Mouse (Mus musculus) hematopoietic stem cell, adult 5-6 weeks (primary cell): ENCODE results near the gene Dnajc6. TPM values are rescaled to one million over a fixed set of nuclear protein-coding genes. Genes with fewer than 3 reads are reported as not detected.

Experiments
- ATAC-seq, 2 experiments: fragments of 125-278 bp in 1 of 2; replicated peaks in 1 of 2; 2 replicates each; pipeline ENCODE4 v1.8.0; 2016 to 2017; ENCODE audit warnings: inconsistent platforms in 2 of 2, mild to moderate bottlenecking in 2 of 2, moderate number of reproducible peaks in 2 of 2, low read depth in 1 of 2, moderate TSS enrichment in 1 of 2; ENCODE audit not compliant: low FRiP score in 2 of 2, poor library complexity in 2 of 2, severe bottlenecking in 2 of 2, insufficient read depth in 1 of 2, low TSS enrichment in 1 of 2
- total RNA-seq: library from RNA; stranded (forward); fragments of 172-1452, 232-1000 nt; gene quantifications from 2 replicates; pipeline ENCODE4 v1.2.3, GENCODE M21; 2017

The Dnajc6 gene
- total RNA-seq, 1 experiment from 2014 or later, result 42.5 TPM

DNA sequence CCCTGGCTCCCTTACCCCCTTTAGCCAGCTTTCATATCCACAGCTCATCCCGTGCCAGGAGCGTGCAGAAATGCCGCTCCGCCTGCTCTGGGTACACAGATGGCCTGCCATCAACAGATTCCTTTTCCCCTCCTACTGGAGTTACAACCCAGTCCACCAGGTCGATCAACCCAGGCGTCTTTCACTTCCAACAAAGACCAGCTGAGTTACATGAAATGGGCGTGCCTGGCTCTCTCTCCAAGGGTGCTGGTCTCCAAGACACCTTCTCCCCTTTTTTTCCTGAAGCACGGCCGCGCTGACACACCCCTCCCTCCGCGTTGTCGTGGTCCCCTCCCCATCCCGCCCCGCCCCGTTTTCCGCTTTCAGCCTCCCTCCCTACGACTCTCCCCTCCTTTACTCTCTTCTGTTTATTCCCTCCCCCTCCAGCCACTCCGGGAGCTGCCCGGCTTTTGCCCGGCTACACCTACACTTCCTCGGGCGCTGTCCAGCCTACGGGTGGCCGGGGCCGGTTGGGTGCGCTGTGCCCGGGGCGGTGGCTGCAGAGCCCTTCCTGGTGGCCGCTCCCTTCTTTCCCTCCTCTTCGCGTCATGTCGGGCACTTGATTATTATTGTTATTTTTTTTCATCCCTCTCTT, 53.6 kb downstream of the Dnajc6 start:
- ATAC-seq, result peak; percentile 24 to 43; a peak in 2 of 4 replicates

DNA sequence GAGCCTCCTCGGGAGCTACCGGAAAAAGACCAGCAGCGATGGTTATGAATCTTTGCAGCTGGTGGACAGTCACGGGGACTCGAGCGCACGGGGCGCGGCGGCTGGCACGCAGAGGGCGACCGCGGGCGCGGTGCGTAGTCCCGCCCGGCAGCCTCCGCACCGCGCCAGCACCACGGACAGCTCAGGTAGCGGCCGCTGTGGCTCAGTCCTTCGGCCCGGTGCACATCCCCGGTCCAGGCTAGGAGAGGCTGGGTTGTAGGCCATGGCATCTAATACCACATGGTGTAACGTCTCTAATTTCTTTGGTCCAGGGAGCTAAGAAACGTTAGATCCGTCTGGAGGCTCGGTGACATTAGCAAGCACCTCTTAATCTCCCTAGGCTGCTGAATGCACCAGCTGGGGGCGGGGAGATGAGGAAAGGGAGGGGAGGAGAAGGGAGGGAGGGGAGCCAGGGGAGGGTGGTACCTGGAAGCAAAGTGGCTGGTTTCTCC, 54.3 kb downstream of the Dnajc6 start:
- peak; percentile 69 to 79 for ATAC-seq

DNA sequence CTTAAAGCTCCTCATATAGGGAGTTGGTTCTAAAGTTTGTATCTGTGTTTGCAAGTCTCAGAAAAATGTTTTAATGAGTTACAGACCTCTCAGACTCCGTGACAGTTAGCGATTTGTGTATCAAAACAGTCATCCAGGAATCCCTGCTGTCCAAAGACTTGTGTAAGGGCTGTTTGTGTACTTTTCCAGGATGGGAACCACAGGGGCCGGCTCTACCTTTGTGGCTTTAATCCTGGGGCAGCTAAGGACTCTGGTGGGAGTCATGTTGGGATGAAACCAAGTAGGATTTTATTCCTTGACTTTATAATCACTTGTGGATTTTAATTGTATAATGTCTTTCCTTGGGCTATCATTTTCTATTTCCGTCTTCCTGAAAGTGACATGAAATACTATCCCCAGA, 55.0 kb downstream of the Dnajc6 start:
- no peak for ATAC-seq

DNA sequence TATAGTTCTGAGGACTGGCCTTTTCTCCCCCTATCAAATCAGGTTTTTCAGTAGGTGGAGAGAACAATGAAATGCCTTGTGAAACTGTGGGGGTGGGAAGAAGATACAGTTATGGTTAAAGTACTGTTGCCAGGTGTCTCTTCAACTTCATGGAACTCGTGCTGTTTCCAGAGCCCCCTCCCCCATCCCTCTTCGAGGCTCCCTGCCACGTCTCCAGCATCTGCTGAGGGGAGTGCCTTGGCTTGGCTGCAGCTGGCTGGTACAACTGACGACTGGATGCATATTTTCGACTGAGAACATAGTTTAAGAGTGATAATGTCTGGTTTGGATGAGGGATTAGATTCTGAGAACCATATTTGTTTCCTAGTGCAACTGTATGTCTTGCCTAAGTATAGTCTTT, 55.9 kb downstream of the Dnajc6 start:
- ATAC-seq, result no peak

DNA sequence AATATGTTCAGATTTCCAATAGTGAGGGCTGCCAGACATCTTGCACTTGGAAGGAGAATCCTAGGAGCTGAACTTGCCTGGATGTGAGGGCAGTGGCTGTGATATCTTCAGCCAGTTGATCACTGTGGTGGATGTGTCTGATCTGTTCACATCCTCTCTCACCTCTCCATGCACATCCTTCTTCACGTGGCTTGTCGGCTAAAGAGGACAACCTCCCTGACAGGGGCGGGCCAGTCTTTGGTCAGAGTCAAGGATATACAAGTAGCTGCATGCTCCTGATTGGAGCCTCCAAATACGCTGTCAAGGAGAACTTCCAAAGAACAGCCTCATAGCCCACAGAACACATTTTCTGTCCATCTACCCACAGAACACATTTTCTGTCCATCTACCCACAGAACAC, 58.6 kb downstream of the Dnajc6 start:
- no peak for ATAC-seq

DNA sequence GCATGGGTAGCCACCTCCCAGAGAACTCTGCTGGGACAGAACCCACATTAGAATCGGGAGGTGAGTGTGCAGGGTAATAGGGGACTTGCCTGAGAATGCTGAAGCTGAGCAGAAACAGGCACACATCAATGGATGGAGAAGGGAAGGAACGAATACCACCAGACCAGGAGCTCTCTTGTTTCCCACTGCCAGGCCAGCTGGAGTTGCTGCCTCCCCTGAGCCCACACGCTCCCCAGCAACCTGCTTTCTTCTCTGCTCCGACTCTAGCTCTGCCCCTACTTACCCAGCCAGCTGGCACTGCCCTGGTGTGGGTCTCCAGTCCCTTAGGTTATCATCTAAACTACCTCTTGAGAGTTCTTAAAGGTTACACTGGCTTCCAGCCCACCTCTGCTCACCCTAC, 63.7 kb downstream of the Dnajc6 start:
- ATAC-seq, result no peak

DNA sequence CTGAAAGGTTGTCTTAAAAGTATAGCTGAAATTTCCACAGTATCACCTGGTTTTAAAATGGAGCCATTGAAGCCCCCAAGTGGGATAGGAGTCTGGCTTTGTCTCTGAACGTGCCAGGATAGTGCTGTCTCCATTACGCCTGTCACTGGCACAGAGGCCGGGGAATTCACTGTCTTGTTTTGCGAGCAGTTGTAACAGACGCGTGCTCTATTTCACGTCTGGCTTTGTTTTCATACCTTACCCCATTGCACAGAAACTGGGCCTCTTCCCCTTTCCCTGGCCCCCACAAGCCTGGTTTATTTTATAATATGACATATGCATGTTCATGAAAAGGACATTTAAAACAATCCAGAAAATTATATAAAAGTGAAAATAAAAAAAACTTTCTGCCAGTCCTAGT, 66.4 kb downstream of the Dnajc6 start:
- no peak for ATAC-seq

DNA sequence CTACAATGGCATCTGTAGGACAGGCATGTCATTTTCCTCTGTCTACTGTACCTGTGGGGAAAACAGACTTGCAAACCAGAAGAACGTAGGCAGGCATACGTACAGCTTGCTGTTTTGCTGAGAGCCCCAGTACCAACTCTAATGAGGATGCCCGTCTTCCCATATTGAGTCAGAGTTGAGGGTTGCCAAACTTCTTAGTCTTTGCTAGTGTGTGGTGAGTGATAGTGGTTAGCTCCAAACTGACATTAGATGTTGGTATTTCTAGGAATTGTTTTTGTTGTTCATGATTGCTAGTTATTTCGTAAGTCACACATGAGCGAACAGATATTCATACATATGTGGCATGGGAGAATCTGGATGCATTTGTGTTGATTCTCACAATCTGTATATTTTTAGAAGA, 67.2 kb downstream of the Dnajc6 start:
- ATAC-seq, result no peak

DNA sequence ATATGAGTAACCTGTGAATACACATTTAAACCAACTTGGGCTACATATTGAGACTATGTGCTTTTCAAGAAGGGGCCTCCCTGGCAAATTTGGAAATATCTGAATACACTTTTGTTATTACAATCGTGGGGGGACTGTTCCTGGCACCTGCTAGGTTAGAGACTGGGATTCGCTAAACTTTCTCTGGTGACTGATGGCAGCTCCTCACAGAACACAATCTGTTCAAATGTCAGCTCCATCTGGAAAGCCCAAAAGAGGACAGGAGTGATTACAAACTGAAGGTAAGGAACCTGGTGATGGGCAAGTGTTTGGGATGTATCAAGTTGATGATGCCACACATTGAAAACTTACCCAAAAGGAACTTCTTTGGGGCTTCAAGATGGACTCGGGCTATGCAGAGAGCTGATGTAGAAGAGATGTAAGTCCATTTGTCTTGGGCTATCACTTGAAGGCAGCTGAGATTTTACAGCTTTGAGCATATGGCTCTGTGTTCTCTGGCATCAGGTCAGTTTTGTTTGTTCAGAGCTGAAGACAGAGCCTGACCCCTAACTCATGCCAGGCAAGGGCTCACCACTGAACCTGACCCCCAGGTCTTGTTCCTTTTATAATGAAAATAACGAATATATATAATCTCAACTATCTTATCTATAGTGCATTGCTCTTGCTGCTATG, 68.4 kb downstream of the Dnajc6 start:
- no peak for ATAC-seq

DNA sequence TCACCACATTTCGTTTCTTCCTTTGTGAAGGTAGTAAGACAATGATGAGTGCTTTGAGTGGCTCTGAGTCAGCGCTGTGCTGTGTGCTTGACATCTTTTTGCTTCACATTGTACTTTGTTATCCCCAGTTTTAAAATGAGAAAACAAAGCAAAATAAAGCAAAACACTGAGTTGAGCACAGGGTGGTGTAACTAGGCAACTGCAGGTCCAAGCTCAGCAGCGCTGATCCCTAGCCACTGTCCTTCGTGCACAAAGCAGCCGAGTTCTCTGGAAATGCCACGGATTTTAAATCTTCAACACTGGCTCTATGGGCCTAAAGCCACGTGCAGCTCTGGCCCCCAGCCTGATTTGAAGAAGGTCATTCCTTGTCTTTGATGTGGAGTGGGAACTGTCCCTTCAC, 72.6 kb downstream of the Dnajc6 start:
- ATAC-seq, result no peak

DNA sequence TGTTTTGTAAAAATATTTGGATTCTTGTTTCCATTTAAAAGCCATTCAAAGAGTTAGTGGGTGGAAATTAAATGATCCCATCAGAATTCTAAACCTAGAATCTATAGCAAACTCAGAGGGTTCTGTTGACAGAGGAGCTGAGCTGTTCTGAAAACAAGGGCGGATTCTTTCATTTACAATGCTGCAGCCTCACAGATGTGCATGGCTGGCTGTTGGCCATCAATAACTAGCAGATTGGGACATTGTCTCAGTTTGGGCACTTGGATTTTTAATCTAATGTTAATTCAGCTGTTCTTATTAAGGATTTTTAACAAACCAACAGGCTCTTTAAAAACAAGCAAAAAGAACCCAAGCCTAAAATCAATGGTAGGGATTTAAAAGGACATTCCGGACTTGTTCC, 75.7 kb downstream of the Dnajc6 start:
- ATAC-seq, result no peak

DNA sequence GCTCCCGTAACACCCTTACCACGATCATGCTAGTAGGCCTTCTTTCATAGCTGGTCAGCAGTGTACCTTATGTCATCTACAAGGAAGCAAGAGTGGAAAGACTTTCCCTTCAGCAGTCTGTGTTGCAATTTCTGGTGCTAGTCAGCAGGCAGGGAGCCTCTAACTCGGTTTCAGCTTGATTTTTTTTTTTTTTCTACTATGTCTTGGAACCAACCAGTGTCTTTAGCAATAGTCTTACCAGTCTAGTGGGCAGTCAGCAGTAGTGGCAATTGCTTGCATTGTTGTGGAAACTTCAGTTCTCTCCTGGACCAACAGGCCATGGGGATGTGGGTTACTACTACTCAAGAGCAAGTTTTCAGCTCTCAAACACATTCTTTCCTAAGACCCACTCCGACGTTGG, 78.9 kb downstream of the Dnajc6 start:
- ATAC-seq, result peak in 1 of 2 experiments; percentile 57; a peak in 2 of 4 replicates

DNA sequence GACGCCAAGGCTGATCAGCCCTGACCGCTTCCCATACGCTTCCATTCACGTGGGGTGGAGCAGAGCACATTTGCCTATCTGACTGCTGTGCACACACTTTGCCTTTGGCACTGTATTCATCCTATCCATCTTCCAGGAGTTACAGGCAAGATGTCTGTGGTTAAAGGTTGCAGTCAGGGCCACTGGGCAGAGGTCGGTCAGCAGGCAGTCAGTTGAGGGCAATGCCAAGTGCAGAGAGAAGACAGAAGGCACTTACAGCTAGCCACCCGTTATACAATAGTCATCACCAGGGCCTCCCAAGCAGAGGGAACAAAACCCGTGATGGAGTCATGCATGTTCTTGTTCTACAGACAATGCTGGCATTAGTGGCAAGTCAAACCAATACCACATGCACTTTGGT, 82.3 kb downstream of the Dnajc6 start:
- ATAC-seq, result no peak

DNA sequence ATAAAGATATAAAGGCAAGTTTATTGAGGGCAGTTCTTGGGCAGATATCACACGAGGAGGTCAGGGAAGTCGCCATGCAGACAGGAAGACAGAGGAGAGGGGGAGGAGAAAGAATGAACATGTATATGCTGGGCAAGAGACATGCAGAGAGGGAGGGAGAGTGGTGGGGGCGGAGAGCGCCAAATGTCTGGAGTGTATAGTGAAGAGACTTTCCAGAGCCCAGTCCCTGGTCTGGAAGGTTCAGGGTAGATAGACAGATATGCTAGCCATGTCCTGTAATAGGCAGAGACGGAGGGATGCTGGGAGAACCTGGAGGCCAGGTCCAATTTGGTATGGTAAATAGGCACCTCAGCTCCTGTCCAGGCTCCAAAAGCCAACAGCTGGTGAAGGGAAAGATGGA, 83.1 kb downstream of the Dnajc6 start:
- ATAC-seq, result 0 out of 4 replicates have a peak, but pooled peaks of 1 of the 2 experiments have one; percentile 12

DNA sequence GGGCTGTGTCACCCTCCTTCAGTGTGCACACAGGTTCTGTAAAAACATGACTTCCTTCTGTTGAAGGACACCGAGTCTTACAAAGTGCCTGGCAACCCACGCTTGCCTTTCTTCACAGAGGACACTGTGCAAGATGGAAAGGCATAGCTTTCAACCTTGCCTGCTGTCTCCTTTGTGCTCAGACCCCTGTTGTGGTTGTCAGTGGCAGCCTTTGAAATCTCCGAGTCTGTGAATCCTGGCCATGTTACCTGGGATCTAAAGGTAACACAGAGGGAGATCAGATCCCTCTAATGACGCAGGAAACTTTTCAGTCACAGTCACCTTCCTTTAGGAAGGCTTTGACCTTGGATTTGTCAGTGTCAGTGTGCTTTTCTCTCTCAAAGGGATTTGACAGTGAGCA, 84.7 kb downstream of the Dnajc6 start:
- no peak for ATAC-seq

DNA sequence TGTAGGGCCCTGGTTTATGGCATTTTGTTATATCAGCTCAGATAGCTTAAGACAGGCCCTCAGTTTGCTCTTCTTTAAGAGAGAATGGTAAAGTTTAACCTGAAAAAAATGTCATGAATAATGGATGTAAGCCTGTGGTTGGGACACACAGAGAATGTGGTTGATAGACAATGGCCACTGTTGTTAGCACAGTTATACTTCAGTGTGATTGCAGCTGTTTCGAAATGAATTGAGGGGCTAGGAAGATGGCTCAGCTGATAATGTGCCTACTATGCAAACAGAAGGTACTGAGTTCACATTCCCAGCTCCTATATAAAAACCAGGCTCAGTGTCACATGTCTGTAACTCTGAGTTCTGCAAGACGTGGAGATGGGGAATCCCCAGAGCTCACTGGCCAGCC, 86.4 kb downstream of the Dnajc6 start:
- ATAC-seq, result no peak

DNA sequence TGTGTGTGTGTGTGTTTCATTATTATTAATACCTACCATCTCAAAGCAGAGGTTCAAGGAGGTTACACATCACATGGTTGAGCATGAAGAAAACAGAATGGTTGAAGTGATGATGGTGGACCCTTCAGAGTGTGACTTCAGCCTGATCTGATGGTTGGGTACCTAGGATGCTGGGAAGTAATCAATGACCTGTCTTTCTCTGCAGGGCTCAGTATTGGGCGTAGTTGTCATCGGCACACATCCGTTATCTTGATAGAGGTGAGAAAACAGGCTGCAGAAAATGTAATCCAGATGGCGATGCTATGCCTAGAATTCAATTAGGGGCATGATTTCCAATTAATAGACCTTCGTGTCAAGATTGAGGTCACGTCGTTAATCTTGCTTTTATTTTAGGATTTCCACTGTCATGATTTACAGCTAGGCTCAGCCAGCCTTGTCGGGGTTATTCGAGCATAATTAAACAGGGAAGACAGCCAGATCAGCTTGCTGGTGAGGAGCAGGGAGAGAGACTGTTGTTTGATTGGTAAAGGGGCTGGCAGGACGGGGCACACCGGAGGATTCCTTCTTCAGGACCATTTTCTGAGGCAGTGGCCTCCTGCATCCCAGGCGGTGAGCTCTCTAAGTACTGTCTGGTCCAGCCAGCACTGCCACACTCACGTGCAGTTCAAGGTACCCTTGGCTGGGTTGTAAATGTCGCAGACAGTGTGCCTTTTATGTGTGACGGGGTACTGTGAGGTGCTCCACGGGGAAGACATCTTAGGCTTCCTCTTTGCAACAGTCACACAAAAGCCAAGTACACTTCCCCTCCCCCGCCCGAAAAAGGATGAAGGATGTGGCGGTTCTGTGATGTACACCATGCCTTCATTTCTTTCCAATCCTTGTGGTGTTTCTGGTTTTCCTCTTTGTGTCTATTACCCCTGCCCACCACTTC, 88.3 kb downstream of the Dnajc6 start:
- 0 out of 4 replicates have a peak, but pooled peaks of 1 of the 2 experiments have one; percentile 7 for ATAC-seq
